Mouse (Mus musculus): ENCODE measurements around the gene Ankrd13b.

- TF ChIP-seq CTCF (IDR thresholded peaks at IDR 0.05; ENCODE audit: insufficient read depth, low read depth, low read length): no peak
- no peak for TF ChIP-seq POLR2A (IDR thresholded peaks at IDR 0.05; ENCODE audit: insufficient read depth, low read depth, low read length)
These were observed 9.9 kb upstream of the Ankrd13b start for GRCm38 (mm10) chr11:77499354-77499753.
